Mouse (Mus musculus): Measurements from ENCODE around the gene Hnrnpa0.
"Not testable (repeated sequence)": the region's sequence is repeated elsewhere in the genome, so short reads cannot be mapped to it uniquely, and the experiment has no call there.

The Hnrnpa0 gene

DNA sequence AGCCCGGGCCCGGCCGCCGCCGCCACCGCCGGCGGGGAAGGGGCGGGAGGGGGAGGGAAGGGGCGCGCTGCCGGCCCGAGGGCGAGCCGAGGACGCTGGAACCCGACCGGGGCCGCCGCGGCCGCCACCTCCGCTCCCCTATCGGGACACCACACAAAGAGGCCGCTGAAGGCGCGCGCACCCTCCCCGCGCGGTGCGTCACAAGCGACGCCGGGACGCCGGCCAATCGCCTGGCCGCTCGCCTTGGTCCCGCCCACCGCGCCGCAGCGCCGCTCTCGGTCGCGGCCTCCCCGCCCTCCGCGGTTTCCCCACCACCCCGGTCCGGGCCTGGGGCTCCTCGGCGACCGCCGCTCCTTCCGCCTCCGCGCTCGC, at the start of gene Hnrnpa0:
TSS of gene Hnrnpa0 (minus strand) at position 161 of the 372 bp plus-strand sequence.
- DNase-seq (ENCODE audit: low spot score), result peak; percentile 93

- DNase-seq (ENCODE audit: low spot score), result peak; percentile 100
Measured at GRCm38 (mm10) chr13:58177511-58178208, 49.3 kb upstream of the Hnrnpa0 start.

- no peak for DNase-seq (ENCODE audit: low spot score)
Measured at GRCm38 (mm10) chr13:58176105-58176504, 47.7 kb upstream of the Hnrnpa0 start.

- no peak for DNase-seq (ENCODE audit: low spot score)
Measured at GRCm38 (mm10) chr13:58168119-58168518, 39.8 kb upstream of the Hnrnpa0 start.

GRCm38 (mm10) chr13:58163343-58163742, 35.0 kb upstream of the Hnrnpa0 start:
- no peak for DNase-seq (ENCODE audit: low spot score)

DNA sequence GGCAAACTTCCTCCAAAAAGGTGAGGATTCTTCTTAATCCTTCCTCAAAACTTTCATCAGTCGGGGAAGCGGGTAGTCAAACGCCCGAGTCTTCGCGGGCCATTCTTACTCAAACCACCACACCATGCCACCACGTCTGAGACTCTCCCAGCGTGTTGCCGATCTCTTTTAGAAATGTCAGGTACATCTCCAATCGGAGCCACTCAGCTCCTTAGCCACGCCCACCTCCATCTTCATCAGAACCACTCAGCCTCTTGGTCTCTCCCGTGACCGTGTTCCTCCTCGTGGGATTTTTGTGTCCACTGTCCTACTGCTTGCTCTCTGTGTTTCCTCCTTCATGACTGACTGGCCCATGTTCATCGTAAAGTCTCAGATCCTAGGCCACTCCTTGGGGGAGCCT, 32.4 kb upstream of the Hnrnpa0 start:
- no peak for DNase-seq (ENCODE audit: low spot score)

GRCm38 (mm10) chr13:58158099-58158912, 29.9 kb upstream of the Hnrnpa0 start:
- DNase-seq (ENCODE audit: low spot score), result peak; percentile 90

- peak; percentile 92 for DNase-seq (ENCODE audit: low spot score)
Measured at GRCm38 (mm10) chr13:58157447-58158098, 29.2 kb upstream of the Hnrnpa0 start, which contains the start of gene Idnk. Gene Idnk (plus strand): TSS chr13:58157649.

DNA sequence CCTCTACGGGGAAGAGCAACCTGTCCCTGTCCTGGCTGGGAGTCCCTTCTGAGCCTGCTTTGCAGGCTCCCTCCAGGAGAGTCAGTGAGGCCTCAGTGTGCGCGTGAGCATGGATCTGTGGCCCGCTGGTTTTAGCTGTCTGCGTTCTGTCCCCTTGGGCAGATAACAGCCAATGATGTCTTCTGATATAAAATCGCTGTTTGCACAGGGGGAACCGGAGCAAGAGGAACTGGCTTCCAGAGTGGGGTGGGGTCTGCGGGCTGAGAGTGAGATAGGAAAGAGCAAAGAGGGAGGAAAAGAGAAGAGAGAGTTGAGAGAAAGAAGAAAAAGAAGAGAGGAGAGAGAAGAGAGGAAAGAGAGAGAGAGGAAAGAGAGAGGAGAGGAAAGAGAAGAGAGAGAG, 28.7 kb upstream of the Hnrnpa0 start:
- no peak for DNase-seq (ENCODE audit: low spot score)

DNA sequence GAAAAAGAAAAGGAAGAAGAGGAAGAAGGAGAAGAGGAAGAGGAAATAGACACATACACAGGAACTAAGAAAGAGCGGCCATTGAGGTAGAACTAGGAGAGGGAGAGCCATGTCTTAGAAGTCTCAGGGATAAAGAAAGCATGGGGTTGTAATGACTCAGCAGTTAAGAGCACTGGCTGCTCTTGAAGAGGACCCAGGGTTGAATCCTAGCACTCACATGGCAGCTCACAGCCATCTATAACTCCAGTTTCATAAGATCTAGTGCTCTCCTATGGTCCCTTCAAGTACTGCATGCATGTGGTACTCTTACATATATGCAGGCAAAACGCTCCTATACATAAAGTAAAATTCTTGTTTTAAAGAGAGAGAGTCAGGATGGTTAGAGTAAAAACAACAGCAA, 27.7 kb upstream of the Hnrnpa0 start:
- no peak for DNase-seq (ENCODE audit: low spot score)

DNA sequence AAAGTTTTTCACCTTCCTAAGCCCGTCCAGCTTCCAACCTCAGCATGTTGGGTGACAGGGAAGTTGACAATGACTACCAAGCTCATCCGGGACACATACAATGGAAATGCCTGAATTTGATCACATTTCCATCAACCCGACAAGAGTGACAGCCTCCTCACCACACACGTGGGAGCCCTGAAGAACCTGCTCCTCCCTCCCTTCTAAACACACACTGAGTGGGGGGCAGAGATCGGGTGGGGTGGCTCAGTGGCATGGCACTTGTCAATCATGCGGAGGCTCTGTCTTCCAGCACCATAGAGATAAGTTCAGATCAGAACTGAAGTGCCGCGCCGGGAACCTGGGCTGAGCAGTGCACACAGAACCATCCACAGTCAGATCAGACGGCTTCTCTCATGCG, 22.1 kb upstream of the Hnrnpa0 start:
- DNase-seq (ENCODE audit: low spot score), result no peak

DNA sequence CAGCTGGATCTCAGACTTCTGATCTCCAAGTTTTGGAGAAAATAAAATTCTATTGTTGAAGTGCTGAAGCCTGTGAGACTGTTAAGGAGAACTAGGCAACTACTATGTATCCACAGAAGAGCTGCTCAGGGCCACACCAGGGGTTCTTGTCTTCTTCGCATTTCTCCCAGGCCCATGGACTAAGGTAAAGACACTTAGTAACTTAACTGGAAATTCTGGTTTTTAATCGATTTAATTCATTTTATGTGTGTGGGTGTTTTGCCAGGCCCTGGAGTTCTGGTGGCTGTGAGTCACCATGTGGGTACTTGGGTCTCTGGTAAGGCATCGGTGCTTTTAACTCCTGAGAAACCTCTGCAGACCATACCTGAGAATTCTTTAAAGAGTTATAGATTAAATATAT, 21.3 kb upstream of the Hnrnpa0 start:
- DNase-seq (ENCODE audit: low spot score), result no peak

DNA sequence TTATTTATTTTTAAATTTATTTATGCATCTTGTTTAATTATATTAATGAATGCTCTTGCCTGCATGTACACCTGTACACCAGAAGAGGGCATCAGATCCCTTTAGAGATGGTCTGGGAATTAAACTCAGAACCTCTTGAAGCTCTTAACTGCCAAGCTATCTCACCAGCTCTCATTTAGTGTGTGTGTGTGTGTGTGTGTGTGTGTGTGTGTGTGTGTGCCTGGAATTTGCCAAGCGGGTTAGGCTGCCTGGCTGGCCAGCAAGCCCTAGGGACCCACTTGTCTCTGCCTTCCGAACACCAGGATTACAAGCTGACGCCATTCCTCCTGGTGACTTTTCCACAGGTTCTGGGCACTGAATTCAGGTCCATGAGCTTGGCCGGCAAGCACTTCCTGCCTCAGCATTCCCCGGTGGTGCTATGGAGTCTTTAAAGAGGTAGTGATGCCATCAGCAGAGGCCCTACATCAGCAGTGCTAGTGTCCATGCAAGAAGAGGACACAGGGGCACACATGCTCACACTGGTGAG, 20.7 kb upstream of the Hnrnpa0 start:
- peak; percentile 46 for DNase-seq (ENCODE audit: low spot score)

- DNase-seq (ENCODE audit: low spot score), result no peak
Measured at GRCm38 (mm10) chr13:58148256-58148831, 20.0 kb upstream of the Hnrnpa0 start.

DNA sequence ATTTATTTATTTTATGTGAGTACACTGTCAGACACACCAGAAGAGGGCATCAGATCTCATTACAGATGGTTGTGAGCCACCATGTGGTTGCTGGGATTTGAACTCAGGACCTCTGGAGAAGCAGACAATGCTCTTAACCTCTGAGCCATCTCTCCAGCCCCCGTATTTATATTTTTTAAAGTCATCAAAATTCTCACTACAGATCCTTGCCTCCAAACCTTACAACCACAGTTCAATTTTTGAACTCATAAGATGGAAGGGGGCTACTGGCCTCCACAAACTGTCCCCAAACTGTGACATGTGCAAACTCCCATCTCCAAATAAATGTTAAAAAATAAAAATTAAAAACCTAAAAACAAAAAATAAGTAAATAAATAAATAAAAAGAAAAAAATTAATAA, 19.4 kb upstream of the Hnrnpa0 start:
- DNase-seq (ENCODE audit: low spot score), result no peak

- DNase-seq (ENCODE audit: low spot score), result not testable (repeated sequence)
Measured at GRCm38 (mm10) chr13:58146603-58147002, 18.2 kb upstream of the Hnrnpa0 start.

GRCm38 (mm10) chr13:58131692-58132091, 3.3 kb upstream of the Hnrnpa0 start:
- no peak for DNase-seq (ENCODE audit: low spot score)

DNA sequence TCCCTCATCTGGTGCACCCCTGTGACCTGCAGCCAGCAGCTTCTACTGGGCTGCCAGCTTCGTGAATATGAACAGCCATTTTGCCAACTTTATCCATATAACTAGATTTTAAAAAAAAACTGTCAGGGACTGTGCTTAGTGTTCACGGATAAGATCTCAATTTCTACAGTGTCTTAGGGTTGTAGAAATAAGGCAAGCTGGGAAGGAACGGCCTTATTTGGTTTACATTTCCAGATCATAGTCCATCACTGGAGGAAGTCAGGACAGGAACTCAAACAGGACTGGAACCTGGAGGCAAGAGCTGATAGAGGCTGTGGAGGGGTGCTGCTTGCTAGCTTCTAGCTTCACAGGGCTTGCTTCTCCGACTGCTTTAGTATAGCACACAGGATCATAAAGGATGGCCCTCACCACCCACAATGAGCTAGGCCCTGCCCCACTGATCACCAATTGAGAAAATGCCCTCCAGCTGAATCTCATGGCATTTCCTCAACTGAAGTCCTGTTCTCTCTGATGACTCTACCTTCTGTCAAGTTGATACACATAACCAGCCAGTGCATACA, 1.4 kb upstream of the Hnrnpa0 start:
- DNase-seq (ENCODE audit: low spot score), result no peak

DNA sequence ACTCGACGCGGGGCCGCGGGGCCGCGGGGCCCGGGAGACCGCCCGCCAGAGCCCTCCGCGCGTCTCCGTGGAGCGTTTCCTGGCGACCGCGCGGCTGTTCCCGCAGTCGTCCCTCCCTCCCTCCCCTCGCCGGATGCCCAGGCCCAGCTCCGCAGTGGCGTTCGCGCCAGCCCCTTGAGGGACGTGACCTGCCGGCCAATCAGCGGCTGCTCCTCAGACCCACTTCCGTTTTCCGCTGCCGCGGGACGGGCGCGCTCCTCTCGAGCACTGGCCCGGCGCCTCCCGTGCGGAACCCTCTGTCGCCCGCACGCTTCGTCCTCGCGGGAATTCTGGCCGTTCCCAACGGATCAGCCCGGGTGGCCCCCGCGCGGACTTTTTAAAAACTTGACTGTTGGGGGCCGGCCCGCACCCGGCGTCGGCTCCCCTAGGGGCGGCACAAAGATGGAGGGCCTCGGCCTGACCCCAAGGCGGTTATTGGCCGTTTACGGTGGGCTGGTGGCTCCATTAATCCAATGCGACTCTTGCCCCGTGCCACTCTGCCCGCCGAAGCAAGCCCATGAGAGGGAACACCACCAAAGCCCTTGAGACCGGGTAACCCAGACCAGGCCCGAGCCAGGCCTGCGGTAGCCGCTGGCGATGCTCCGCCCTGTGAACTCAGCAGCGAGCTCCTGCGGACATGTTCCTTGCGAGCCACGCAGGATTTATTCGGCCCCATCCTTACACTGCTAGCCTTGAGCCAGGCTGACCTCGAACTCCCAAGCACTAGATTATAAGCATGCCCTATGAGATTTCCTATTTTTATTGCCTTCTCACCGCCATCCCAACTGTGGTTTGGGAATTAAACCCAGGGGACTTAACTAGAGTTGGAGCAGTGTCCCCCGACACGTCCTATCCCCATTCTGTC, 664 bp upstream of the Hnrnpa0 start:
- DNase-seq (ENCODE audit: low spot score), result peak; percentile 97

- peak; percentile 23 for DNase-seq (ENCODE audit: low spot score)
Measured at GRCm38 (mm10) chr13:58127766-58128361, 492 bp downstream of the Hnrnpa0 start.

Measured in lung, postnatal 25 days (tissue).